Comparison of ENCODE assay signal across 26 mouse cellular contexts in the genomic region with DNA sequence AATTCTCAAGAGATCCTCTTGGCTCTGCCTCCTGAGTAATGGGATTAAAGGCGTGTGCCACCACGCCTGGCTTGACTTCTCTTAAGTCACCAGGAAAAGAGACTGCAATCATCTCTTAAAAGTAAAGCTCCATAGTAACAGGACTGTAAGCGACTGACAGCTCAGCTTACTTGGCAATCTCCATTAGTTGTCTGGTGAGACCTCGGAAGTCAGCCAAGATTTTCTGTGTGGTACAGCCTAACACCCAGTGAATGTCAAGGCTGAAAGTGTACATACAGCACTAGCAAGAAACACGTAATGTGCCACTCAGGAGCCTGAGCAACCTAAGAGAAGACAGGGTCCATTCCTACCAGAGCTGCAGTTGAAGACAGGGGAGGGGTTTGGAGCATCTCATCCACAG. TPM values are rescaled to one million over a fixed set of nuclear protein-coding genes. Genes with fewer than 3 reads are reported as not detected.
"Had no signal": no experiment of that assay in that cellular context is flagged by ENCODE, and none has a peak within 500 bp of the region (broad histone marks: within the 10 kb centered on the region; RNA-seq: fewer than 3 reads in every experiment).

No protein-coding gene starts in this region.

- H3K4me2 ChIP-seq: kidney, embryonic 15.5 days; limb, embryonic 12.5 days; limb, embryonic 15.5 days; liver, embryonic 11.5 days; lung, embryonic 14.5 days; midbrain, embryonic 15.5 days; neural tube, embryonic 12.5 days; neural tube, embryonic 15.5 days had no signal

- H3K36me3 ChIP-seq: midbrain, embryonic 15.5 days; neural tube, embryonic 15.5 days had no signal

- H3K27ac ChIP-seq: kidney, embryonic 15.5 days; limb, embryonic 12.5 days; limb, embryonic 15.5 days; liver, embryonic 14.5 days; midbrain, embryonic 10.5 days; midbrain, embryonic 15.5 days; neural tube, embryonic 12.5 days; neural tube, embryonic 15.5 days; stomach, postnatal 0 days had no signal

- DNase-seq: kidney, postnatal 10 days; kidney, postnatal 36 days; left cerebral cortex, postnatal 4 days; liver, postnatal 0 days; lung, embryonic 14.5 days; right cerebral cortex, adult 18-20 months; right cerebral cortex, postnatal 14 days; right cerebral cortex, postnatal 4 days; thymus, adult 2 months; thymus, postnatal 14 days; thymus, postnatal 4 days had no signal

- ATAC-seq: liver, postnatal 0 days; lung, postnatal 0 days; midbrain, embryonic 15.5 days had no signal

- H3K4me3 ChIP-seq: kidney, embryonic 15.5 days; limb, embryonic 12.5 days; limb, embryonic 15.5 days; megakaryocyte, embryonic 14.5 days; midbrain, embryonic 10.5 days; midbrain, embryonic 15.5 days; neural tube, embryonic 12.5 days; neural tube, embryonic 15.5 days had no signal

- H3K9me3 ChIP-seq: kidney, embryonic 15.5 days; limb, embryonic 12.5 days; limb, embryonic 15.5 days; megakaryocyte, embryonic 14.5 days; midbrain, embryonic 10.5 days; midbrain, embryonic 15.5 days; neural tube, embryonic 12.5 days; neural tube, embryonic 15.5 days had no signal

- H3K4me1 ChIP-seq: kidney, embryonic 15.5 days; limb, embryonic 12.5 days; limb, embryonic 15.5 days; midbrain, embryonic 10.5 days; midbrain, embryonic 15.5 days; neural tube, embryonic 12.5 days; neural tube, embryonic 15.5 days had no signal

- H3K27me3 ChIP-seq: kidney, embryonic 15.5 days; limb, embryonic 12.5 days; limb, embryonic 15.5 days; megakaryocyte, embryonic 14.5 days; midbrain, embryonic 15.5 days; neural tube, embryonic 12.5 days; neural tube, embryonic 15.5 days had no signal

- H3K9ac ChIP-seq: kidney, embryonic 15.5 days; limb, embryonic 12.5 days; limb, embryonic 15.5 days; liver, embryonic 14.5 days; liver, postnatal 0 days; lung, embryonic 14.5 days; midbrain, embryonic 15.5 days; neural tube, embryonic 12.5 days; neural tube, embryonic 15.5 days had no signal

RNA-seq across cellular contexts. Expression of gene Lctl, which starts 43.5 kb away (rescaled TPM):
- total RNA-seq: layer of hippocampus, postnatal 14 days; left cerebral cortex, postnatal 14 days; left cerebral cortex, postnatal 4 days had no signal
- polyA plus RNA-seq: limb, embryonic 12.5 days; liver, embryonic 11.5 days; liver, postnatal 0 days; lung, postnatal 0 days; midbrain, embryonic 10.5 days; midbrain, embryonic 15.5 days; neural tube, embryonic 12.5 days; neural tube, embryonic 15.5 days; stomach, embryonic 14.5 days had no signal
